8 mouse cellular contexts compared by ENCODE assay signal in genomic region chr8:71511644-71512043, GRCm38 (mm10). TPM values are rescaled to one million over a fixed set of nuclear protein-coding genes. Genes with fewer than 3 reads are reported as not detected.
DNase-seq lines count a peak whose midpoint lies in the region; ATAC-seq and TF ChIP-seq lines count a peak whose summit lies in the region.

Gene Plvap (minus strand): TSS chr8:71511752.

- TF ChIP-seq CTCF in stomach, postnatal 0 days (IDR thresholded peaks at IDR 0.05; ENCODE audit: low read depth) = no peak

- H3K9me3 ChIP-seq in hindbrain, embryonic 11.5 days (ENCODE audit: control insufficient read depth, low read length) = no peaks in the 10 kb centered on the region
- no peaks in the 10 kb centered on the region for H3K9me3 ChIP-seq in limb, embryonic 15.5 days
- H3K9me3 ChIP-seq in stomach, postnatal 0 days (ENCODE audit: control insufficient read depth, low read length) = no peaks in the 10 kb centered on the region

- H3K4me2 ChIP-seq in hindbrain, embryonic 11.5 days (replicated peaks; ENCODE audit: low read depth, low read length) = no peak within 1 kb of the TSS
- no peak within 1 kb of the TSS for H3K4me2 ChIP-seq in limb, embryonic 15.5 days
- no peak within 1 kb of the TSS for H3K4me2 ChIP-seq in stomach, postnatal 0 days (replicated peaks; ENCODE audit: low read depth)

- H3K4me1 ChIP-seq in hindbrain, embryonic 11.5 days (replicated peaks; ENCODE audit: control insufficient read depth, insufficient read depth, low read length) = peaks cover 4% of the 10 kb centered on the region; the same call in 1 of the 2 replicates
- H3K4me1 ChIP-seq in limb, embryonic 15.5 days = peaks cover 14% of the 10 kb centered on the region
- 0 out of 2 replicates have a peak, but pooled peaks cover 2% of the 10 kb centered on the region for H3K4me1 ChIP-seq in stomach, postnatal 0 days (replicated peaks; ENCODE audit: control insufficient read depth, insufficient read depth)

- intact Hi-C loops in gastrocnemius, postnatal 36 days (cut with DNase I) = no loop called here

- no peak for DNase-seq in gastrocnemius, postnatal 4 days (ENCODE audit: low spot score in 2 of 2)
- DNase-seq in gastrocnemius, postnatal 36 days = no peak
- peak; percentile 36 for DNase-seq in embryo, embryonic 10.5 days (ENCODE audit: low spot score)
- DNase-seq in hindbrain, embryonic 11.5 days (ENCODE audit: low spot score) = no peak
- DNase-seq in stomach, postnatal 0 days (ENCODE audit: low spot score) = no peak
- no peak for DNase-seq in cerebellum, postnatal 36 days

- no peak within 1 kb of the TSS for H3K27ac ChIP-seq in hindbrain, embryonic 11.5 days (ENCODE audit: low read depth, low read length)
- no peak within 1 kb of the TSS for H3K27ac ChIP-seq in limb, embryonic 15.5 days
- no peak within 1 kb of the TSS for H3K27ac ChIP-seq in stomach, postnatal 0 days (replicated peaks)

- no peak for TF ChIP-seq EP300 in stomach, postnatal 0 days (optimal IDR thresholded peaks at IDR 0.05)

- no peak within 1 kb of the TSS for H3K4me3 ChIP-seq in hindbrain, embryonic 11.5 days (ENCODE audit: low read depth, low read length)
- peak within 1 kb of the TSS; percentile 10; the same call in 1 of the 2 replicates for H3K4me3 ChIP-seq in limb, embryonic 15.5 days
- peak within 1 kb of the TSS; percentile 13; the same call in 1 of the 2 replicates for H3K4me3 ChIP-seq in stomach, postnatal 0 days (ENCODE audit: low read depth, low read length)

- no peak within 1 kb of the TSS for H3K9ac ChIP-seq in hindbrain, embryonic 11.5 days (ENCODE audit: low read depth, low read length)
- H3K9ac ChIP-seq in limb, embryonic 15.5 days = no peak within 1 kb of the TSS
- H3K9ac ChIP-seq in stomach, postnatal 0 days (ENCODE audit: low read length) = 0 out of 2 replicates have a peak within 1 kb of the TSS, but pooled peaks have one; percentile 27

- H3K36me3 ChIP-seq in hindbrain, embryonic 11.5 days (ENCODE audit: control insufficient read depth, insufficient read depth, low read length) = no peaks in the 10 kb centered on the region
- no peaks in the 10 kb centered on the region for H3K36me3 ChIP-seq in limb, embryonic 15.5 days
- H3K36me3 ChIP-seq in stomach, postnatal 0 days (ENCODE audit: control insufficient read depth, insufficient read depth, low read length) = no peaks in the 10 kb centered on the region

- no peak for ATAC-seq in hindbrain, embryonic 11.5 days (ENCODE audit: low FRiP score)
- no peak for ATAC-seq in limb, embryonic 15.5 days (ENCODE audit: insufficient number of reproducible peaks, low FRiP score, low TSS enrichment, low read depth)
- peak; percentile 48; the same call in 1 of the 2 replicates for ATAC-seq in stomach, postnatal 0 days (ENCODE audit: low FRiP score, low TSS enrichment)
- ATAC-seq in CD4-positive, CD25-positive, alpha-beta regulatory T cell, adult 4 months = no peak

- WGBS in hindbrain, embryonic 11.5 days = 50% methylated on average over 14 of the region's 14 CpGs
- WGBS in limb, embryonic 15.5 days = 49% methylated on average over 14 of the region's 14 CpGs
- 30% methylated on average over 12 of the region's 14 CpGs for WGBS in stomach, postnatal 0 days

- peaks cover 32% of the 10 kb centered on the region for H3K27me3 ChIP-seq in hindbrain, embryonic 11.5 days (ENCODE audit: control insufficient read depth, insufficient read depth, low read length)
- peaks cover 49% of the 10 kb centered on the region for H3K27me3 ChIP-seq in limb, embryonic 15.5 days
- H3K27me3 ChIP-seq in stomach, postnatal 0 days (ENCODE audit: control insufficient read depth, insufficient read depth, low read length) = 0 out of 2 replicates have a peak, but pooled peaks cover 5% of the 10 kb centered on the region

RNA-seq across cellular contexts. Expression of gene Plvap, which starts in this region (rescaled TPM):
- 10 to 100 TPM; 15.9 to 16.6 TPM for total RNA-seq in gastrocnemius, postnatal 4 days (2021)
- 1 to 10 TPM; 5.6 to 9.3 TPM for total RNA-seq in gastrocnemius, postnatal 36 days (2021)
- 35.3 and 37.2 TPM in 2 replicates for polyA plus RNA-seq in hindbrain, embryonic 11.5 days (2014; fragmentation: Nextera tagmentation; extraction: Ambion mirVana)
- 56.9 and 66.3 TPM in 2 replicates for polyA plus RNA-seq in limb, embryonic 15.5 days (2015; fragmentation: Nextera tagmentation; extraction: Ambion mirVana)
- polyA plus RNA-seq in stomach, postnatal 0 days (2015; fragmentation: Nextera tagmentation; extraction: Ambion mirVana) = 56.3 and 60.9 TPM in 2 replicates
- not detected for polyA plus RNA-seq in CD4-positive, CD25-positive, alpha-beta regulatory T cell, adult 4 months (2017; shearing (Covaris generic))

Comparison
In these comparisons a context has a peak if more than half of its experiments do, and no peak if none do; other contexts are left out.
1. RNA of gene Plvap (polyA plus RNA-seq): 56.9 to 66.3 TPM in limb, embryonic 15.5 days, 56.3 to 60.9 TPM in stomach, postnatal 0 days and 35.3 to 37.2 TPM in hindbrain, embryonic 11.5 days; not detected in CD4-positive, CD25-positive, alpha-beta regulatory T cell, adult 4 months; every median in the first group is over 10 times any median in the second.